ENCODE assay signal across 17 mouse cellular contexts in genomic region chr11:8061573-8061972, GRCm38 (mm10).
"Had no signal": no experiment of that assay in that cellular context is flagged by ENCODE, and none has a peak within 500 bp of the region (broad histone marks: within the 10 kb centered on the region; RNA-seq: fewer than 3 reads in every experiment).

No protein-coding gene starts in this region.

- H3K4me3 ChIP-seq: lung, embryonic 15.5 days; megakaryocyte, embryonic 14.5 days; midbrain, embryonic 13.5 days; midbrain, embryonic 15.5 days; neural tube, embryonic 12.5 days; stomach, embryonic 15.5 days had no signal

- H3K36me3 ChIP-seq: lung, embryonic 15.5 days; midbrain, embryonic 13.5 days; midbrain, embryonic 15.5 days; neural tube, embryonic 12.5 days; stomach, embryonic 15.5 days had no signal

- H3K9ac ChIP-seq: lung, embryonic 15.5 days; midbrain, embryonic 13.5 days; midbrain, embryonic 15.5 days; neural tube, embryonic 12.5 days; stomach, embryonic 15.5 days had no signal

- ATAC-seq: lung, postnatal 0 days; midbrain, embryonic 13.5 days; midbrain, embryonic 15.5 days had no signal

- H3K27ac ChIP-seq: lung, embryonic 15.5 days; macrophage; midbrain, embryonic 13.5 days; midbrain, embryonic 15.5 days; neural tube, embryonic 12.5 days; stomach, embryonic 15.5 days; stomach, postnatal 0 days had no signal

- DNase-seq: lung, adult 2 months; lung, postnatal 14 days; lung, postnatal 36 days; right cerebral cortex, postnatal 14 days; thymus, adult 2 months; thymus, postnatal 25 days; thymus, postnatal 4 days had no signal

- H3K9me3 ChIP-seq: lung, embryonic 15.5 days; megakaryocyte, embryonic 14.5 days; midbrain, embryonic 13.5 days; midbrain, embryonic 15.5 days; neural tube, embryonic 12.5 days; stomach, embryonic 15.5 days had no signal

- H3K4me2 ChIP-seq: lung, embryonic 15.5 days; midbrain, embryonic 11.5 days; midbrain, embryonic 13.5 days; midbrain, embryonic 15.5 days; neural tube, embryonic 12.5 days; stomach, embryonic 15.5 days had no signal

- H3K27me3 ChIP-seq: lung, embryonic 15.5 days; megakaryocyte, embryonic 14.5 days; midbrain, embryonic 13.5 days; midbrain, embryonic 15.5 days; neural tube, embryonic 12.5 days; stomach, embryonic 15.5 days had no signal

- H3K4me1 ChIP-seq: lung, embryonic 15.5 days; megakaryocyte, embryonic 14.5 days; midbrain, embryonic 13.5 days; midbrain, embryonic 15.5 days; neural tube, embryonic 12.5 days; stomach, embryonic 15.5 days had no signal
